Mouse (Mus musculus) spleen, adult 12 weeks (tissue): ENCODE results near the gene Dlk2.

Source experiments
- DNase-seq: peaks from one replicate; pipeline ENCODE4 v3.0.0; 2022; ENCODE audit warnings: low spot score

Gene Dlk2

GRCm38 (mm10) chr17:46297364-46298219 is at the start of gene Dlk2:
Gene Dlk2, plus strand, starts transcription at chr17:46297421.
- no peak for DNase-seq

GRCm38 (mm10) chr17:46247512-46248188 is 49.6 kb upstream of the Dlk2 start, which contains the start of the genes Polr1c and Yipf3:
Gene Polr1c, minus strand, starts transcription at chr17:46248054.
Gene Yipf3, plus strand, starts transcription at chr17:46248080.
- DNase-seq = peak; percentile 90

GRCm38 (mm10) chr17:46248189-46248522 is 49.1 kb upstream of the Dlk2 start:
- DNase-seq = no peak

GRCm38 (mm10) chr17:46251174-46251573 is 46.0 kb upstream of the Dlk2 start:
- no peak for DNase-seq

- DNase-seq = no peak
Measured at GRCm38 (mm10) chr17:46252571-46253451, 44.4 kb upstream of the Dlk2 start.

GRCm38 (mm10) chr17:46253452-46254084 is 43.7 kb upstream of the Dlk2 start, which contains the start of gene Lrrc73:
Gene Lrrc73, plus strand, starts transcription at chr17:46253531.
- DNase-seq = peak; percentile 73

GRCm38 (mm10) chr17:46254106-46254505 is 43.1 kb upstream of the Dlk2 start:
- no peak for DNase-seq

GRCm38 (mm10) chr17:46255147-46255546 is 42.1 kb upstream of the Dlk2 start:
- no peak for DNase-seq

- DNase-seq = no peak
Measured at GRCm38 (mm10) chr17:46258279-46259053, 38.8 kb upstream of the Dlk2 start.

GRCm38 (mm10) chr17:46259675-46260074 is 37.5 kb upstream of the Dlk2 start:
- DNase-seq = no peak

- DNase-seq = no peak
Measured at GRCm38 (mm10) chr17:46262201-46262694, 35.0 kb upstream of the Dlk2 start.

- DNase-seq = no peak
Measured at GRCm38 (mm10) chr17:46265502-46265901, 31.7 kb upstream of the Dlk2 start.

GRCm38 (mm10) chr17:46265918-46266618 is 31.2 kb upstream of the Dlk2 start:
- peak; percentile 49 for DNase-seq

- no peak for DNase-seq
Measured at GRCm38 (mm10) chr17:46266986-46267385, 30.2 kb upstream of the Dlk2 start.

GRCm38 (mm10) chr17:46267511-46267910 is 29.7 kb upstream of the Dlk2 start:
- no peak for DNase-seq

GRCm38 (mm10) chr17:46268026-46268720 is 29.0 kb upstream of the Dlk2 start:
- DNase-seq = no peak

GRCm38 (mm10) chr17:46269771-46270534 is 27.3 kb upstream of the Dlk2 start:
- no peak for DNase-seq

- DNase-seq = no peak
Measured at GRCm38 (mm10) chr17:46272058-46272457, 25.2 kb upstream of the Dlk2 start.

- DNase-seq = no peak
Measured at GRCm38 (mm10) chr17:46272675-46273074, 24.5 kb upstream of the Dlk2 start.
